Mouse (Mus musculus) adrenal gland, postnatal 10 days (tissue): ENCODE results near the gene Sgpp1. TPM values are rescaled to one million over a fixed set of nuclear protein-coding genes. Genes with fewer than 3 reads are reported as not detected.
"Not testable (repeated sequence)": the region's sequence is repeated elsewhere in the genome, so short reads cannot be mapped to it uniquely, and the experiment has no call there.

Source experiments
- DNase-seq: peaks from one replicate; pipeline ENCODE4 v3.0.0; 2021; ENCODE audit warnings: mixed read lengths
- total RNA-seq, 2 experiments: library from RNA; stranded (reverse); gene quantifications; 2 replicates each; pipeline ENCODE4 v1.2.3; 2021

Gene Sgpp1
- total RNA-seq, 2 experiments from 2014 or later, result 42.7 to 57.5 TPM

GRCm38 (mm10) chr12:75731927-75732443 is 3.5 kb downstream of the Sgpp1 start:
- no peak for DNase-seq

GRCm38 (mm10) chr12:75731508-75731907 is 4.0 kb downstream of the Sgpp1 start:
- no peak for DNase-seq

GRCm38 (mm10) chr12:75730458-75730857 is 5.1 kb downstream of the Sgpp1 start:
- DNase-seq, result no peak

GRCm38 (mm10) chr12:75729876-75730275 is 5.7 kb downstream of the Sgpp1 start:
- DNase-seq, result no peak

- no peak for DNase-seq
These were observed 8.0 kb downstream of the Sgpp1 start for GRCm38 (mm10) chr12:75727333-75728125.

- no peak for DNase-seq
These were observed 9.1 kb downstream of the Sgpp1 start for GRCm38 (mm10) chr12:75726349-75726861.

GRCm38 (mm10) chr12:75724621-75725324 is 10.8 kb downstream of the Sgpp1 start:
- no peak for DNase-seq

GRCm38 (mm10) chr12:75723839-75724463 is 11.6 kb downstream of the Sgpp1 start:
- DNase-seq, result no peak

GRCm38 (mm10) chr12:75721941-75722340 is 13.6 kb downstream of the Sgpp1 start:
- DNase-seq, result no peak

GRCm38 (mm10) chr12:75721006-75721405 is 14.5 kb downstream of the Sgpp1 start:
- no peak for DNase-seq

GRCm38 (mm10) chr12:75713596-75713995 is 21.9 kb downstream of the Sgpp1 start:
- DNase-seq, result no peak

GRCm38 (mm10) chr12:75712905-75713304 is 22.6 kb downstream of the Sgpp1 start:
- not testable (repeated sequence) for DNase-seq

- no peak for DNase-seq
These were observed 24.7 kb downstream of the Sgpp1 start for GRCm38 (mm10) chr12:75710596-75711376.

- DNase-seq, result no peak
These were observed 26.0 kb downstream of the Sgpp1 start for GRCm38 (mm10) chr12:75709506-75709905.

GRCm38 (mm10) chr12:75706670-75707069 is 28.9 kb downstream of the Sgpp1 start:
- no peak for DNase-seq

GRCm38 (mm10) chr12:75702739-75703122 is 32.8 kb downstream of the Sgpp1 start:
- no peak for DNase-seq

- peak; percentile 27 for DNase-seq
These were observed 33.3 kb downstream of the Sgpp1 start for GRCm38 (mm10) chr12:75702084-75702738.

GRCm38 (mm10) chr12:75701173-75702083 is 34.1 kb downstream of the Sgpp1 start:
- peak; percentile 57 for DNase-seq

GRCm38 (mm10) chr12:75698692-75699091 is 36.8 kb downstream of the Sgpp1 start:
- no peak for DNase-seq

GRCm38 (mm10) chr12:75695845-75696244 is 39.7 kb downstream of the Sgpp1 start:
- not testable (repeated sequence) for DNase-seq
